Mouse (Mus musculus) myocyte (in vitro differentiated cells): Measurements from ENCODE around the gene Sowaha.

Source experiments
- CEBPB ChIP-seq: IDR thresholded peaks from 2 replicates; pipeline ENCODE4 v1.6.1; 2011; ENCODE audit warnings: mild to moderate bottlenecking, moderate library complexity; ENCODE audit not compliant: poor library complexity, insufficient read depth, severe bottlenecking
- E2F4 ChIP-seq: IDR thresholded peaks from one replicate; pipeline ENCODE4 v1.6.1; 2011; ENCODE audit warnings: mild to moderate bottlenecking, control low read depth, moderate library complexity; ENCODE audit not compliant: insufficient read depth
- MYOD1 ChIP-seq, 3 experiments: IDR thresholded peaks; one replicate each; pipeline ENCODE4 v1.6.1; 2011; ENCODE audit warnings: control low read depth in 2 of 3, low read depth in 2 of 3, mild to moderate bottlenecking in 2 of 3, moderate library complexity in 1 of 3; ENCODE audit not compliant: insufficient read length in 2 of 3, control insufficient read depth in 1 of 3
- MYOG ChIP-seq, 3 experiments: IDR thresholded peaks; one replicate each; pipeline ENCODE4 v1.6.1; 2011; ENCODE audit warnings: control low read depth in 2 of 3, low read depth in 2 of 3, mild to moderate bottlenecking in 2 of 3; ENCODE audit not compliant: insufficient read length in 2 of 3, control insufficient read depth in 1 of 3, insufficient read depth in 1 of 3
- POLR2A ChIP-seq: IDR thresholded peaks from one replicate; pipeline ENCODE4 v1.6.1; 2011; ENCODE audit warnings: low read depth, mild to moderate bottlenecking, control low read depth, moderate library complexity; ENCODE audit not compliant: insufficient read length
- POLR2AphosphoS2 ChIP-seq: IDR thresholded peaks from one replicate; pipeline ENCODE4 v1.6.1; 2011; ENCODE audit warnings: low read depth, control low read depth; ENCODE audit not compliant: insufficient read length
- REST ChIP-seq: IDR thresholded peaks from one replicate; pipeline ENCODE4 v1.6.1; 2011; ENCODE audit warnings: mild to moderate bottlenecking, control low read depth, moderate library complexity; ENCODE audit not compliant: insufficient read depth, insufficient read length
- SRF ChIP-seq: IDR thresholded peaks from one replicate; pipeline ENCODE4 v1.6.1; 2011; ENCODE audit warnings: low read depth; ENCODE audit not compliant: control insufficient read depth, insufficient read length
- TCF12 ChIP-seq: IDR thresholded peaks from one replicate; pipeline ENCODE4 v1.6.1; 2011; ENCODE audit warnings: mild to moderate bottlenecking, control low read depth; ENCODE audit not compliant: poor library complexity, insufficient read depth, severe bottlenecking
- TCF3 ChIP-seq: IDR thresholded peaks from one replicate; pipeline ENCODE4 v1.6.1; 2011; ENCODE audit warnings: low read depth, control low read depth; ENCODE audit not compliant: insufficient read length
- USF1 ChIP-seq: IDR thresholded peaks from one replicate; pipeline ENCODE4 v1.6.1; 2011; ENCODE audit warnings: low read depth, mild to moderate bottlenecking, control low read depth, moderate library complexity

- TF ChIP-seq MYOG (IDR thresholded peaks at IDR 0.05; ENCODE audit: control insufficient read depth in 1 of 3, insufficient read depth in 1 of 3, insufficient read length in 2 of 3, low read depth in 2 of 3) (no peak), E2F4 (no peak), USF1 (no peak), POLR2A (no peak), TCF12 (no peak), TCF3 (no peak), POLR2AphosphoS2 (no peak), CEBPB (no peak), MYOD1 (IDR thresholded peaks at IDR 0.05; ENCODE audit: control insufficient read depth in 1 of 3, insufficient read length in 2 of 3, low read depth in 2 of 3) (no peak), REST (no peak), SRF (no peak)
Observed at GRCm38 (mm10) chr11:53452396-53452795, 27.7 kb downstream of the Sowaha start.
